Mouse (Mus musculus) kidney, adult 2 months (tissue): ENCODE measurements around the gene Gucy1b2. TPM values are rescaled to one million over a fixed set of nuclear protein-coding genes. Genes with fewer than 3 reads are reported as not detected.

Experiments used
- DNase-seq: peaks from one replicate; pipeline ENCODE4 v3.0.0; 2021
- H3K27ac ChIP-seq: fragments of 200-500 bp; 2 replicates; pipeline ENCODE4 v1.5.1; 2012; ENCODE audit warnings: low read depth, low read length, control low read depth, inconsistent platforms; ENCODE audit not compliant: insufficient read depth
- H3K27me3 ChIP-seq: fragments of 200-500 bp; replicated peaks from 2 replicates; pipeline ENCODE4 v1.6.1; 2012; ENCODE audit warnings: mild to moderate bottlenecking, moderate library complexity, low read length, inconsistent platforms; ENCODE audit not compliant: control insufficient read depth, insufficient read depth
- H3K36me3 ChIP-seq: fragments of 200-500 bp; 2 replicates; pipeline ENCODE4 v1.6.1; 2012; ENCODE audit warnings: mild to moderate bottlenecking, moderate library complexity, low read length, inconsistent platforms; ENCODE audit not compliant: control insufficient read depth, insufficient read depth
- H3K4me1 ChIP-seq: fragments of 200-500 bp; 2 replicates; pipeline ENCODE4 v1.6.1; 2011; ENCODE audit warnings: low read length; ENCODE audit not compliant: control insufficient read depth, insufficient read depth
- H3K4me3 ChIP-seq: fragments of 200-500 bp; 2 replicates; pipeline ENCODE4 v1.5.1; 2011; ENCODE audit warnings: mild to moderate bottlenecking, low read depth, low read length, control low read depth; ENCODE audit not compliant: insufficient read depth
- CTCF ChIP-seq: fragments of 200-500 bp; conservative IDR thresholded peaks from 2 replicates; pipeline ENCODE4 v1.5.1; 2011; ENCODE audit warnings: low read depth, mild to moderate bottlenecking, control low read depth, low read length, moderate library complexity, mixed read lengths; ENCODE audit not compliant: insufficient read depth, insufficient read length
- POLR2A ChIP-seq: fragments of 200-500 bp; IDR thresholded peaks from one replicate; pipeline ENCODE4 v1.6.1; 2011; ENCODE audit warnings: low read depth, low read length, control low read depth
- WGBS: fragments of 180-500 bp; shearing (Covaris S2); methylation state at CpG from one replicate; pipeline ENCODE4 v1.1.7; 2018; 5-methylcytosine and 5-hydroxymethylcytosine counted together
- polyA plus RNA-seq: library from polyadenylated mRNA; depleted of rRNA; stranded (reverse); fragments of >200 nt; gene quantifications from 2 replicates; pipeline ENCODE4 v1.2.3, GENCODE M21; 2012

Gene Gucy1b2
- polyA plus RNA-seq, 1 experiment: 0.05 TPM

DNA sequence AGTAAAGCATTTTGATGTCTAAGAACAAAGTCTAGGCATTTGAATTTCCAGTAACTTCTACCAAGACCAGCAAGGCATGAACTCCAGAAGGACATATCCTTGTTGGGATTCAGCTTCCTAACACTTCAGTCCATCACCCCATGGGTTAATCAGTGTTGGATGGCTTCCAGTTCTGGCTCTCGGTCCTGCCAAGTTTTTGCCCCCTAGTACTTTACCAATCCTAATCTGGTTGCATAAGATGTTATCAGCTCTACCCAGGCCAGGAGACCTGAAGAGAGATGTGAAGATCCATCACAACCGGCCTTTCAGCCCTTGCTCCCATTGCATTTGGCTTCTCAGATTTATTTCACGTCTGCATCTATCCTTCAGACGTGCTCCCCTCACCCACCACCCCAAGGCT, 33.8 kb downstream of the Gucy1b2 start:
- WGBS: 62% methylated on average over 4 of the region's 4 CpGs
- TF ChIP-seq POLR2A (no peak), CTCF (no peak)
- Histone ChIP-seq H3K4me3 (no peak overlapping the region), H3K27ac (no peak overlapping the region), H3K36me3 (no peaks in the 10 kb centered on the region), H3K27me3 (no peaks in the 10 kb centered on the region), H3K4me1 (no peaks in the 10 kb centered on the region)
- no peak for DNase-seq

DNA sequence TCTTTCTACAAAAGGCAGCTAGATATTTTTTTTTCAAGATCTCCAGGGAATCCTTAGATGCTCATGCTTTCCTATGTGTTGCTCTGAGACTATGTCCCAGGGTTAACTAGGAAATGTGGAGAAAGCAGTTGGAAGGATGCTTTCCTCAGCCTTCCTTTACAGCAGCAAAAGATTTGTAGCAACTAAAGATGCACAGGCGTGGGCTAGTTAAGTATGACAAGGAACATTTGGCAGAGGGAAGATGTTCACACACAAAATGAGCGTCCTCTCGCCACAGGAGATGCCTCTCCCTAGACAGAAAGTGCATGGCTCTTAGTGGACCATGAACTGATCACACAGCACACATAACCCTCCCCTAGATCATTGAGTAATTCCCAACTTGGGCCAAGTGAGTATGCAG, 38.6 kb downstream of the Gucy1b2 start:
- Histone ChIP-seq H3K4me1 (no peaks in the 10 kb centered on the region), H3K36me3 (no peaks in the 10 kb centered on the region), H3K27me3 (no peaks in the 10 kb centered on the region), H3K4me3 (no peak overlapping the region), H3K27ac (no peak overlapping the region)
- whole genome bisulfite sequencing: 76% methylated on average over 3 of the region's 3 CpGs
- DNase-seq: no peak
- TF ChIP-seq POLR2A: no peak
- no peak for TF ChIP-seq CTCF

DNA sequence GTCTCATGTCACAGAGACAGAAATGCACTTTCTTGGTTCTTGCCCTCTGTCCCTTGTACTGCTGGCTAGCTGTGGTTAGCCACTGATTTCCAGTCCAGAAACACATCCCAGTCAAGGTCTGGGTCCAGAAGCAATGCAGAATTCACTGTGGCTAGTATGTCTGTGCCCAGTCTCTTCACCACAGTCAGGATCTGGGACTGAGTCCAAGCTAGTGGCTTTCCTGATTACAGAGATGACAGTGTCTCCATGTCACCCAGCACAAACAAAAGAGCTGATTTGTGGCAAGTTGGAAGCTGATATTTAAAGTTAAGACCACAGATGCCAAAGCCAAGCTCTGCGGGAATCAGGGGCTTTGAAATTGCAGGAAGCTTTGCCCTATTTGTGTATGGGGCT, 39.4 kb downstream of the Gucy1b2 start:
- Histone ChIP-seq H3K27ac (no peak overlapping the region), H3K36me3 (no peaks in the 10 kb centered on the region), H3K27me3 (no peaks in the 10 kb centered on the region), H3K4me3 (no peak overlapping the region), H3K4me1 (no peaks in the 10 kb centered on the region)
- DNase-seq: no peak
- TF ChIP-seq POLR2A (no peak), CTCF (no peak)
- WGBS: 22% methylated on average over 1 of the region's 1 CpGs

DNA sequence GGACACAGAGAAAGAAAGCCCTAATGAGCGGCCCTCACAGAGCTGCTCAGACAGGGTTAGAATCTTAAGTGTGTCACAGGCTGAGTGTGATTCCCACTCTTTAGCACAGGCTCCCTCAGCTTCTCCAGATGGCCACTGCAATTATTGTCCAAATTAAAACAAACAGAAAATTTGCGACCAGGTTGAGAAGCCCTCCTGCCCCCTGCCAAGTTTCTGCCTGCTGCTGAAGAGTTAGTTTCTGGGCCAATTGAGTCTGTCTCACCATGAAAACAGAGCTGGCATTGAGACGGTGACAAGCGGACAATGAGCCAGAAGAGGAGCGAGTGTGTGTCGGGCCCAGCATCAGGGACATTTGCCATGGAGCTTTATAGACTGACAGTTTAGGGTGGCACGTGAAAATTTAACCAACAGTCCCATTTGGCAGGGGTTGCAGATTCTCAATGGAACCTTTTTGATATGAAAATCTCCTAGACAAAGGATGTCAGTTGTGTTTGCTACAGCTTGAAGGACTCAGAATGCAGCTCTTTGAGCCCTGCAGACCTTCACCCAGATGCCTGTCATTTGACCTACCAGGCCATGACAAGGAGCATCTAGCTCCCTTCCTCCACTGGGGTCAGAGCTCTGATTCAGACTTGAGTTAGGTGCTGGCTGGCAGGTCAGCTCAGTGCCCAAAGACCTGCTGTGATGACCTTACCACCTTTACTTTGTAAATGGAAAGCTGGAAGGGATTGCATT, 39.9 kb downstream of the Gucy1b2 start:
- Histone ChIP-seq H3K27me3 (no peaks in the 10 kb centered on the region), H3K4me3 (no peak overlapping the region), H3K27ac (no peak overlapping the region), H3K36me3 (no peaks in the 10 kb centered on the region), H3K4me1 (no peaks in the 10 kb centered on the region)
- WGBS: 72% methylated on average over 7 of the region's 7 CpGs
- TF ChIP-seq CTCF (no peak), POLR2A (no peak)
- no peak for DNase-seq

DNA sequence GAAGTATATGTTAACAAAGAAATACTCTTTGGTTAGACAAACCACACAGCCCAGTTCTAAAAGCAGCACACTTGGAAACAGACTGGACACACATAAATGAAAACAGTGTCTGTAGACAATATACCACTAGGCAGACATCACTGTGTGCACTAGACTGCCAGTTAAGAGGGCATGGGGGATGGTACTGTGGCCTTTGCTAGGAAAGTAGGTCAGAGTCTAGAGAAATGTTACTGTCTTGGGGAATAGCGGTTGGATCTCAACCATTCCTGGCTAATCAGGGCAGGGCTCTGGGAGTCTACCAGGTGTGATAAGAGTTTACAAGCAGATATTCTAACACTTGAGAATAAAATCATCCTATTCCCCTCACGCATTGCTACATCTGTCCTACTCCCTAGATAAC, 60.7 kb downstream of the Gucy1b2 start:
- H3K4me1 ChIP-seq: no peaks in the 10 kb centered on the region
- no peak for DNase-seq
- H3K27ac ChIP-seq: no peak overlapping the region
- H3K4me3 ChIP-seq: no peak overlapping the region
- TF ChIP-seq POLR2A: no peak
- TF ChIP-seq CTCF: no peak
- H3K36me3 ChIP-seq: no peaks in the 10 kb centered on the region
- no peaks in the 10 kb centered on the region for H3K27me3 ChIP-seq
- 86% methylated on average over 2 of the region's 2 CpGs for WGBS

DNA sequence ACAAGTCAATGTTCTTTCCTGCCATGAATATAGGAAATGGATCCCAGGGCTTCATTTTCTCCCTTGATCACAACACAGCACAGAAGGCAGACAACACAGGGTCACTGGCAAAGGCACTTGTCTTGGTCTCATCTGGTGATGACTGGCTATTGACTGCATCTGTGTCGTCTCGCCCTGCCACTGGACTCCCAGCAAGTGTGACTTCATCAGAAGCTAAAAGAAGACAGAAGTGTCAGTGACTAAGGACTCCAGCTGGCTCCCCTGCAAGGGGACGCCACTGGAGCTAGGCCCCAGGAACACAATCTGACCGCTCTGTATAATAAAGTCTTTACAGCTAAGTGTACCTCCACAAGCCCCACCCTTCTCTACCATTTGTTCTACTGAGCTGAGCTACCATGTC, 63.3 kb downstream of the Gucy1b2 start:
- 69% methylated on average over 4 of the region's 4 CpGs for WGBS
- H3K36me3 ChIP-seq: no peaks in the 10 kb centered on the region
- TF ChIP-seq CTCF (no peak), POLR2A (no peak)

DNA sequence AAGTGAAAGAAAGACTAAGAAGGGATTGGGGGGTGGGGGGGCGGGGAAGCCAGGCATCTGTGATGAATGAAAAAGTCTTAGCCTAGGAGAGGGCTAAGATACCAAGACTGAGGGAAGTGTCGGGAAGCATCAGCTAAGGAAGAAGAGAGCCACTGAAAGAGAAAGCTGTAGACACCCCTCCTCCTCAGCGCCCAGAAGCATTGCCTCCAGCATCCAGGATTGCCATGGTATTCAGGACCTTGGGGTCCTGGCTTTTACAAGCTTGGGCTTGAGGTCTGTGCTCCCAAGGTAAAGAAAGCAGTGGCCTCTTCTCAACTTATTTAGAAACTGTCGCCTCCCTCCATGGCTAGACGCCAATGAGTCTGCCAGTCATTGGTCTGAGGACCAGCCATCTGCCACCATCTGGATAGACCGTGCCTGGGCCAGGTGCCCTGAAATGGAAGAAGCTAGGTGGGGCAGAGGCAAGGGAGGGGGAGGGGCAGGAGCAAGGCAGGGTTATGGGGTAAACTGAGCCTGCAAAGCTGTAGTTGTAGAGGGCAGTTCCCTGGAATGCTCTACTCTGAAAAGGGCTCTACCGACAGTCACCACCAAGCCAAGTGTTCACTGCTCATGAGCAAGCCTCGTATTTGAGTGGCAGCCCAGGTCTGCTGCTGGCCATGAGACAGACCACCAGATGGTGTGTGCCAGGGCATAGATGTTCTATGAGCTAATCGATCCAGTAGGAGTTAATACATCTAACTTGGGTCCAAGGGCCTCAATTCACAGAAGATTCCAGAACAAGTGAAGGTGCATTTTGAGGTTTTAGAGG, 66.2 kb downstream of the Gucy1b2 start:
- WGBS: 77% methylated on average over 9 of the region's 9 CpGs
- DNase-seq: no peak
- H3K27ac ChIP-seq: no peak overlapping the region
- no peak for TF ChIP-seq POLR2A
- TF ChIP-seq CTCF: no peak
- no peaks in the 10 kb centered on the region for H3K36me3 ChIP-seq
- H3K27me3 ChIP-seq: no peaks in the 10 kb centered on the region
- H3K4me1 ChIP-seq: no peaks in the 10 kb centered on the region
- no peak overlapping the region for H3K4me3 ChIP-seq

More for the DNA sequence above, 63.3 kb downstream of the Gucy1b2 start:
- no peaks in the 10 kb centered on the region for H3K27me3 ChIP-seq
- H3K4me3 ChIP-seq: no peak overlapping the region
- no peak overlapping the region for H3K27ac ChIP-seq
- DNase-seq: no peak
- no peaks in the 10 kb centered on the region for H3K4me1 ChIP-seq
